In genomic region chr5:138948031-138948980, GRCm38 (mm10) we compare ENCODE assay signal across 8 mouse cellular contexts. TPM values are rescaled to one million over a fixed set of nuclear protein-coding genes. Genes with fewer than 3 reads are reported as not detected.
DNase-seq lines count a peak whose midpoint lies in the region; ATAC-seq and TF ChIP-seq lines count a peak whose summit lies in the region.

No protein-coding gene starts in this region.

- H3K4me1 ChIP-seq in forebrain, embryonic 10.5 days: peaks cover 33% of the 10 kb centered on the region
- H3K4me1 ChIP-seq in heart, postnatal 0 days (ENCODE audit: control insufficient read depth, insufficient read depth): peaks cover 32% of the 10 kb centered on the region
- H3K4me1 ChIP-seq in kidney, postnatal 0 days (replicated peaks; ENCODE audit: insufficient read depth, low read length): peaks cover 13% of the 10 kb centered on the region
- peaks cover 34% of the 10 kb centered on the region for H3K4me1 ChIP-seq in neural tube, embryonic 13.5 days (replicated peaks)

- peak overlapping the region; percentile 11 for H3K4me2 ChIP-seq in heart, postnatal 0 days (ENCODE audit: low read depth, low read length)
- peak overlapping the region; percentile 14; the same call in 1 of the 2 replicates for H3K4me2 ChIP-seq in kidney, postnatal 0 days (ENCODE audit: low read length)
- peak overlapping the region; percentile 7; the same call in 1 of the 2 replicates for H3K4me2 ChIP-seq in neural tube, embryonic 13.5 days

- H3K27me3 ChIP-seq in forebrain, embryonic 10.5 days (ENCODE audit: poor library complexity, severe bottlenecking): no peaks in the 10 kb centered on the region
- H3K27me3 ChIP-seq in heart, postnatal 0 days (ENCODE audit: control insufficient read depth, insufficient read depth, low read length): no peaks in the 10 kb centered on the region
- H3K27me3 ChIP-seq in kidney, postnatal 0 days (ENCODE audit: insufficient read depth, low read length): no peaks in the 10 kb centered on the region
- H3K27me3 ChIP-seq in neural tube, embryonic 13.5 days: no peaks in the 10 kb centered on the region

- ATAC-seq in heart, postnatal 0 days (ENCODE audit: insufficient read depth, low read depth): peak; percentile 83
- ATAC-seq in kidney, postnatal 0 days (replicated peaks; ENCODE audit: low FRiP score, low read depth): 0 out of 2 replicates have a peak, but pooled peaks have one; percentile 43
- ATAC-seq in neural tube, embryonic 13.5 days (ENCODE audit: low read depth): peak; percentile 34; the same call in 1 of the 2 replicates

- no peak overlapping the region for H3K9ac ChIP-seq in heart, postnatal 0 days (replicated peaks; ENCODE audit: low read depth, low read length)
- H3K9ac ChIP-seq in kidney, postnatal 0 days (ENCODE audit: low read depth, low read length): no peak overlapping the region
- no peak overlapping the region for H3K9ac ChIP-seq in neural tube, embryonic 13.5 days

- 60% methylated on average over 13 of the region's 13 CpGs for WGBS in forebrain, embryonic 10.5 days
- WGBS in heart, postnatal 0 days: 12% methylated on average over 13 of the region's 13 CpGs
- WGBS in kidney, postnatal 0 days: 25% methylated on average over 13 of the region's 13 CpGs
- WGBS in neural tube, embryonic 13.5 days: 29% methylated on average over 13 of the region's 13 CpGs

- no peak overlapping the region for H3K4me3 ChIP-seq in forebrain, embryonic 10.5 days
- H3K4me3 ChIP-seq in heart, postnatal 0 days (ENCODE audit: low read depth, low read length): no peak overlapping the region
- H3K4me3 ChIP-seq in kidney, postnatal 0 days (replicated peaks; ENCODE audit: low read depth, low read length): no peak overlapping the region
- H3K4me3 ChIP-seq in neural tube, embryonic 13.5 days: no peak overlapping the region

- H3K27ac ChIP-seq in forebrain, embryonic 10.5 days: peak overlapping the region; percentile 74
- H3K27ac ChIP-seq in heart, postnatal 0 days (ENCODE audit: low read depth): peak overlapping the region; percentile 89
- peak overlapping the region; percentile 32; the same call in 1 of the 2 replicates for H3K27ac ChIP-seq in kidney, postnatal 0 days
- peak overlapping the region; percentile 59 for H3K27ac ChIP-seq in neural tube, embryonic 13.5 days (replicated peaks)

- no peaks in the 10 kb centered on the region for H3K36me3 ChIP-seq in forebrain, embryonic 10.5 days (replicated peaks)
- H3K36me3 ChIP-seq in heart, postnatal 0 days (replicated peaks; ENCODE audit: control insufficient read depth, insufficient read depth, low read length): no peaks in the 10 kb centered on the region
- no peaks in the 10 kb centered on the region for H3K36me3 ChIP-seq in kidney, postnatal 0 days (ENCODE audit: insufficient read depth, low read length)
- H3K36me3 ChIP-seq in neural tube, embryonic 13.5 days: no peaks in the 10 kb centered on the region

- DNase-seq in ovary, postnatal 14 days (ENCODE audit: low spot score): peak; percentile 38
- DNase-seq in ovary, postnatal 36 days (ENCODE audit: low spot score): no peak
- DNase-seq in forebrain, embryonic 10.5 days (ENCODE audit: extremely low spot score, low spot score): no peak
- DNase-seq in heart, postnatal 0 days (ENCODE audit: low spot score): peak; percentile 89
- DNase-seq in kidney, postnatal 0 days (ENCODE audit: low spot score): peak; percentile 71
- DNase-seq in left cerebral cortex, adult 8-10 months (ENCODE audit: low spot score in 2 of 2): no peak
- DNase-seq in urinary bladder, adult 18-20 months (ENCODE audit: low spot score in 2 of 2): no peak

- no peak for TF ChIP-seq CTCF in heart, postnatal 0 days (IDR thresholded peaks at IDR 0.05; ENCODE audit: low read depth)
- no peak for TF ChIP-seq CTCF in kidney, postnatal 0 days (IDR thresholded peaks at IDR 0.05; ENCODE audit: low read depth)

- H3K9me3 ChIP-seq in forebrain, embryonic 10.5 days: no peaks in the 10 kb centered on the region
- H3K9me3 ChIP-seq in heart, postnatal 0 days (replicated peaks; ENCODE audit: control insufficient read depth, low read length): no peaks in the 10 kb centered on the region
- no peaks in the 10 kb centered on the region for H3K9me3 ChIP-seq in kidney, postnatal 0 days (replicated peaks; ENCODE audit: low read length)
- no peaks in the 10 kb centered on the region for H3K9me3 ChIP-seq in neural tube, embryonic 13.5 days

- peak; percentile 79 for TF ChIP-seq EP300 in heart, postnatal 0 days (IDR thresholded peaks at IDR 0.05; ENCODE audit: low read depth)

RNA-seq across cellular contexts. Expression of gene Pdgfa, which starts 48.9 kb away (rescaled TPM):
- polyA plus RNA-seq in forebrain, embryonic 10.5 days (2016; fragmentation: Nextera tagmentation; extraction: Ambion mirVana): 12.3 and 14.3 TPM in 2 replicates
- total RNA-seq in heart, postnatal 0 days (2014; rRNA removed; ENCODE audit: low replicate concordance): 60.5 and 78.0 TPM in 2 replicates
- polyA plus RNA-seq in heart, postnatal 0 days (2015; fragmentation: Nextera tagmentation; extraction: Ambion mirVana): 47.2 and 49.6 TPM in 2 replicates
- polyA plus RNA-seq in kidney, postnatal 0 days (2015; fragmentation: Nextera tagmentation; extraction: Ambion mirVana): 75.2 and 77.7 TPM in 2 replicates
- polyA plus RNA-seq in neural tube, embryonic 13.5 days (2015; fragmentation: Nextera tagmentation; extraction: Ambion mirVana): 17.6 and 19.5 TPM in 2 replicates
- total RNA-seq in left cerebral cortex, adult 8-10 months (2022): 10 to 100 TPM; 41.9 to 48.3 (median 44.5) TPM

Comparison
In these comparisons a context has a peak if more than half of its experiments do, and no peak if none do; other contexts are left out.
1. DNase-seq: peak in ovary, postnatal 14 days (single experiment), heart, postnatal 0 days (single experiment) and kidney, postnatal 0 days (single experiment); none in ovary, postnatal 36 days (single experiment), forebrain, embryonic 10.5 days (single experiment), left cerebral cortex, adult 8-10 months (0 of 2) and urinary bladder, adult 18-20 months (0 of 2).
2. H3K27ac ChIP-seq: peak in every context shown above with its lines; median percentile 89 in heart, postnatal 0 days; 74 in forebrain, embryonic 10.5 days; 59 in neural tube, embryonic 13.5 days; 32 in kidney, postnatal 0 days.
3. Peak in every context shown above with its lines, with median percentiles within 50 percentile points of each other: ATAC-seq and H3K4me2 ChIP-seq.